Mouse (Mus musculus) olfactory bulb, adult 2 months (tissue): Measurements from ENCODE around the gene 1700113H08Rik.

Experiments
- CTCF ChIP-seq: fragments of 200-500 bp; IDR thresholded peaks from 2 replicates; pipeline ENCODE4 v1.5.1; 2012; ENCODE audit warnings: low read depth, mild to moderate bottlenecking, low read length, moderate library complexity; ENCODE audit not compliant: insufficient read depth
- POLR2A ChIP-seq: fragments of 200-500 bp; IDR thresholded peaks from 2 replicates; pipeline ENCODE4 v1.6.1; 2012; ENCODE audit warnings: mild to moderate bottlenecking, low read depth, low read length, moderate library complexity; ENCODE audit not compliant: insufficient read depth

- TF ChIP-seq CTCF: no peak
- TF ChIP-seq POLR2A: no peak
These were observed 39.0 kb upstream of the 1700113H08Rik start for GRCm38 (mm10) chr10:87018876-87019275.
